Mouse (Mus musculus) ES-E14 (cell line): ENCODE results near the gene Tmem248. TPM values are rescaled to one million over a fixed set of nuclear protein-coding genes. Genes with fewer than 3 reads are reported as not detected.

Source experiments
- DNase-seq: peaks from one replicate; pipeline ENCODE4 v3.0.0-alpha.2; 2013; ENCODE audit warnings: low read depth, low spot score
- H3K27ac ChIP-seq: 2 replicates; pipeline ENCODE4 v1.5.1; 2012; ENCODE audit warnings: low read depth, mild to moderate bottlenecking, low read length, moderate library complexity, mixed read lengths; ENCODE audit not compliant: poor library complexity, insufficient read depth, severe bottlenecking
- H3K36me3 ChIP-seq: 2 replicates; pipeline ENCODE4 v1.6.1; 2012; ENCODE audit warnings: mild to moderate bottlenecking, low read length, moderate library complexity, mixed read lengths; ENCODE audit not compliant: control insufficient read depth, poor library complexity, insufficient read depth, severe bottlenecking
- H3K4me1 ChIP-seq, 2 experiments: fragments of 150-350 bp in 1 of 2; sonication (generic) in 1 of 2; 2 replicates each; pipeline ENCODE4 v1.6.1; 2012; ENCODE audit warnings: low read length in 2 of 2, mild to moderate bottlenecking in 1 of 2, mixed read lengths in 1 of 2; ENCODE audit not compliant: control insufficient read depth in 2 of 2, insufficient read depth in 2 of 2, poor library complexity in 1 of 2
- H3K4me3 ChIP-seq, 2 experiments: fragments of 150-350 bp in 1 of 2; sonication (generic) in 1 of 2; 2 replicates each; pipeline ENCODE4 v1.5.1; 2012; ENCODE audit warnings: low read length in 2 of 2, low read depth in 1 of 2, mild to moderate bottlenecking in 1 of 2, mixed read lengths in 1 of 2; ENCODE audit not compliant: insufficient read depth in 1 of 2, poor library complexity in 1 of 2, severe bottlenecking in 1 of 2
- H3K9ac ChIP-seq: 2 replicates; pipeline ENCODE4 v1.6.1; 2012; ENCODE audit warnings: low read depth, mild to moderate bottlenecking, low read length, mixed read lengths; ENCODE audit not compliant: poor library complexity, insufficient read depth, severe bottlenecking
- H3K9me3 ChIP-seq: fragments of 150-350 bp; sonication (generic); 2 replicates; pipeline ENCODE4 v1.6.1; 2012; ENCODE audit warnings: low read depth, mild to moderate bottlenecking, low read length; ENCODE audit not compliant: control insufficient read depth, insufficient read depth
- CHD2 ChIP-seq: IDR thresholded peaks from 2 replicates; pipeline ENCODE4 v1.6.1; 2014; ENCODE audit warnings: mild to moderate bottlenecking, low read depth, low read length, inconsistent platforms
- HCFC1 ChIP-seq: IDR thresholded peaks from 2 replicates; pipeline ENCODE4 v1.6.1; 2012; ENCODE audit warnings: low read length, inconsistent platforms, borderline replicate concordance; ENCODE audit not compliant: insufficient read depth
- MAFK ChIP-seq: IDR thresholded peaks from 2 replicates; pipeline ENCODE4 v1.6.1; 2014; ENCODE audit warnings: mild to moderate bottlenecking, low read depth, low read length, inconsistent platforms; ENCODE audit not compliant: insufficient read depth
- ZC3H11A ChIP-seq: IDR thresholded peaks from 2 replicates; pipeline ENCODE4 v1.6.1; 2012; ENCODE audit warnings: low read depth, mild to moderate bottlenecking, inconsistent platforms, low read length, borderline replicate concordance
- ZNF384 ChIP-seq: IDR thresholded peaks from 2 replicates; pipeline ENCODE4 v1.6.1; 2012; ENCODE audit warnings: low read depth, low read length, inconsistent platforms
- in situ Hi-C, 2 experiments: fragments of 600-800 bp; cut with MboI; formaldehyde crosslinking; loops; one replicate each; pipeline ENCODE4 v1.15.1; 2025; ENCODE audit warnings: low sequenced_read_pairs in 2 of 2, inconsistent platforms in 1 of 2; ENCODE audit not compliant: unreplicated experiment in 2 of 2
- total RNA-seq: library from RNA; depleted of rRNA; stranded (reverse); fragments of 300-350 nt; gene quantifications from 2 replicates; pipeline ENCODE4 v1.2.3, GENCODE M21; 2012; rRNA removed

Tmem248 gene
- total RNA-seq, 1 experiment = 83.1 TPM

DNA sequence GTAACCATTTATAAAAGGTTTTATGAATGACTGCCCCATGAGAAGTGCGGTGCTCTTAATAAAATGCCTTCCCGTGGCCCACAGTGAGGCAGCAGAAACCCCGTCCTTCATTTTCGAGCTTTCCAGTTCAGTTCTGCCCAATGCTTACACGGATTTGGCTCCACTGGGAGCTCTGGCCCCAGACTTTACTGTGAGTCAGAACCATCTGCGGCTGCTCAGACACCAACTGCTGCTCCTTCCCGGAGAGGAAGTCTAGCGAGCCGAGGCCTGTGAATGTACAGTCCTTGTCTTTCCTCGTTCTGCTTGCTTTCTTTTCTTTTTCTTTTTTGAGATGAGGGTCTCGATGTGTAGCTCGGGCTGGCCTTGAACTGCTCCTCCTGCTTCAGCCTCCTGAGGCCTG lies 73.9 kb downstream of the Tmem248 start:
- no peaks in the 10 kb centered on the region for H3K9me3 ChIP-seq
- no peak for DNase-seq
- no peak overlapping the region for H3K9ac ChIP-seq
- H3K4me1 ChIP-seq = peaks cover 0 to 2% of the 10 kb centered on the region in 2 experiments; a peak in 1 of 4 replicates
- H3K27ac ChIP-seq = no peak overlapping the region
- H3K36me3 ChIP-seq = peaks cover 20% of the 10 kb centered on the region
- in situ Hi-C loops = no loop called here
- no peak for TF ChIP-seq HCFC1
- TF ChIP-seq ZC3H11A = no peak
- TF ChIP-seq ZNF384 = no peak
- no peak for TF ChIP-seq CHD2
- no peak for TF ChIP-seq MAFK
- H3K4me3 ChIP-seq = no peak overlapping the region

DNA sequence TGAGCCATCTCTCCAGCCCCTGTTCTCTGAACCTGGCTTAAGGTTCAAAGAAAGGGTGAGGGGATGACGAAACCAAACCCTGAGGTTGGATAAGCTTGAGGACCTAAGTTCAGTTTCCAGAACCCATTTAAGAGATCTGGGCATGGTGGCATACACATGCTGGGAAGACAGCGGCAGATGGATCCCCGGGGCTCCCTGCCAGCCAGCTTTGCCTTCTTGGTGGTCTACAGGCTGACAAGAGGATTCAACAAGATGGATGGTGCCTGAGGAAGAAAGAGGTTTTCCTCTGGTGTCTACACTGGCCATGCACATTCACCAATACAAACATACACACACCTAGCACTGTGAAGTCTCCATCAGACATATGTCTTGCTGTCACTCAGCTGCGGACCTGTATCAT lies 76.1 kb downstream of the Tmem248 start:
- TF ChIP-seq ZNF384 = no peak
- no peak for TF ChIP-seq ZC3H11A
- no peak for TF ChIP-seq MAFK
- TF ChIP-seq CHD2 = no peak
- no peak for TF ChIP-seq HCFC1
- in situ Hi-C loops = no loop called here
- Histone ChIP-seq H3K4me3 (no peak overlapping the region), H3K9me3 (no peaks in the 10 kb centered on the region), H3K27ac (no peak overlapping the region), H3K4me1 (peaks cover 0 to 2% of the 10 kb centered on the region in 2 experiments; a peak in 1 of 4 replicates), H3K9ac (no peak overlapping the region), H3K36me3 (peaks cover 33% of the 10 kb centered on the region)
- DNase-seq = no peak

Other genes with a start within 250 kb of the Tmem248 start
- gene Gusb, start 214.0 kb upstream of the Tmem248 start, total RNA-seq = 29.0 and 53.5 TPM in 2 replicates
- 27.2 and 31.8 TPM in 2 replicates for gene Asl, start 187.8 kb upstream of the Tmem248 start, total RNA-seq
- 21.1 and 30.8 TPM in 2 replicates for gene Crcp, start 187.8 kb upstream of the Tmem248 start, total RNA-seq
- 51.4 and 59.9 TPM in 2 replicates for gene Tpst1, start 143.8 kb upstream of the Tmem248 start, total RNA-seq
- gene Kctd7, start 72.2 kb upstream of the Tmem248 start, total RNA-seq = 1.0 and 1.2 TPM in 2 replicates
- 17.0 and 18.2 TPM in 2 replicates for gene Rabgef1, start 45.3 kb upstream of the Tmem248 start, total RNA-seq
- 50.6 and 61.0 TPM in 2 replicates for gene Sbds, start 38.4 kb downstream of the Tmem248 start, total RNA-seq
- gene Tyw1, start 38.5 kb downstream of the Tmem248 start, total RNA-seq = 87.9 and 135 TPM in 2 replicates
- not detected in 2 replicates for gene Caln1, start 152.4 kb downstream of the Tmem248 start, total RNA-seq
- not detected in 2 replicates for gene A330070K13Rik, start 167.6 kb downstream of the Tmem248 start, total RNA-seq